ENCODE assay signal across 13 mouse cellular contexts in the genomic region with DNA sequence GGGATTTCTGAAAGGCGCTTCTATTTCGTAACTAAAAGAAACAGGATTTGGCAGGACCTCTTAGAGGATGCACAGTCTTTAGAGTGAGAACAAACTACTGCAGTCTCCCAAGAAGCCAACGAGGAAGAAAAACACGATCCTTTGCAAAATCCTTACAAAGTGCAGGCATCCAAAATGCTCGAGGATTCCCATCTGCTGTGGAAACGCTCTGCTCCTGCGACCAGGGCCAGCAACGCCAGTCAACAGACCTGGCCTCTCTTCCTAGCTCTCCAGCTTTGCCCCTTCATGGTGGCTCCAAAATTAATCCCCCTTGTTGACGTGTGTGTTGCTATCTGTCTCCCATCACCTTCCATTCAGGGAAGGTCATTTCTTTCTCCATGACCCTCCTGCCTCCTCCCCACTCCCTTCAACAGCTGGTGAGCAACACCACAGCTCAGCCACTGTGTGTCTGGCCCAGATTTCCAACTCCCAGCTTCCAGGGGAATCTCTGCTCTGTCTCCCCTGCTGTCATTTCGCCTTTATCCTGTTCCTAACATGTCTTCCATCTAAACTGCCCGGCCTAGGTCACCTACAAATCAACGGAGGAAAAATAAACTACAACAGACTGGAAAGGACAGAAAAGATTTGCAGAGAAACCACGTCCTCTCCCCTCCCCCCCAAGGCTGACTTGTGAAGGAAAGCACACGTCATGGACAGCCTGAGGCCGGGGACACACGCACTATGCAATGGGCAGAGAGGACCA. TPM values are rescaled to one million over a fixed set of nuclear protein-coding genes. Genes with fewer than 3 reads are reported as not detected.
DNase-seq lines count a peak whose midpoint lies in the region; ATAC-seq and TF ChIP-seq lines count a peak whose summit lies in the region.
"Had no signal": no experiment of that assay in that cellular context is flagged by ENCODE, and none has a peak within 500 bp of the region (broad histone marks: within the 10 kb centered on the region; RNA-seq: fewer than 3 reads in every experiment).

No protein-coding gene starts in this region.

- H3K4me3 ChIP-seq in lung, embryonic 14.5 days (ENCODE audit: low read depth, low read length) = no peak overlapping the region
- no peak overlapping the region for H3K4me3 ChIP-seq in thymus, adult 2 months (ENCODE audit: control insufficient read depth, insufficient read depth, low read length)
- H3K4me3 ChIP-seq: hindbrain, embryonic 15.5 days had no signal

- peaks cover 62% of the 10 kb centered on the region for H3K4me1 ChIP-seq in lung, embryonic 14.5 days (ENCODE audit: insufficient read depth)
- H3K4me1 ChIP-seq in thymus, adult 2 months (replicated peaks; ENCODE audit: control insufficient read depth, insufficient read depth, low read length) = no peaks in the 10 kb centered on the region

- no peaks in the 10 kb centered on the region for H3K9me3 ChIP-seq in lung, embryonic 14.5 days (ENCODE audit: low read depth, low read length)
- H3K9me3 ChIP-seq: hindbrain, embryonic 15.5 days had no signal

- TF ChIP-seq POLR2A in thymus, adult 2 months (IDR thresholded peaks at IDR 0.05; ENCODE audit: control insufficient read depth, extremely low read depth, insufficient read depth, low read length, poor library complexity) = no peak

- peak; percentile 46 for DNase-seq in adrenal gland, adult 2 months
- no peak for DNase-seq in adrenal gland, adult 8-10 months
- DNase-seq in urinary bladder, postnatal 14 days (ENCODE audit: low spot score) = peak; percentile 37
- DNase-seq in urinary bladder, postnatal 25 days (ENCODE audit: low spot score) = no peak
- peak; percentile 84 for DNase-seq in lung, embryonic 14.5 days
- DNase-seq in thymus, adult 2 months = no peak
- no peak for DNase-seq in layer of hippocampus, adult 8-10 months (ENCODE audit: low spot score in 2 of 2)
- DNase-seq: spleen, adult 18-20 months had no signal

- peak overlapping the region; percentile 40 for H3K4me2 ChIP-seq in lung, embryonic 14.5 days
- H3K4me2 ChIP-seq: hindbrain, embryonic 15.5 days had no signal

- no peak for TF ChIP-seq CTCF in lung, embryonic 14.5 days (IDR thresholded peaks at IDR 0.05; ENCODE audit: low read depth)
- no peak for TF ChIP-seq CTCF in thymus, adult 2 months (IDR thresholded peaks at IDR 0.05; ENCODE audit: borderline replicate concordance, control insufficient read depth, extremely low read depth, insufficient read depth, low read length, poor library complexity)

- H3K9ac ChIP-seq in lung, embryonic 14.5 days = no peak overlapping the region; the same call in 1 of the 2 replicates
- H3K9ac ChIP-seq: hindbrain, embryonic 15.5 days had no signal

- peak; percentile 90 for ATAC-seq in lung, embryonic 14.5 days (ENCODE audit: insufficient read depth)
- ATAC-seq in granulocyte monocyte progenitor cell, adult 5-6 weeks (replicated peaks; ENCODE audit: poor library complexity, severe bottlenecking) = no peak
- ATAC-seq: forebrain, embryonic 16.5 days had no signal

- H3K27me3 ChIP-seq in lung, embryonic 14.5 days (ENCODE audit: insufficient read depth, low read length) = no peaks in the 10 kb centered on the region
- no peaks in the 10 kb centered on the region for H3K27me3 ChIP-seq in thymus, adult 2 months (ENCODE audit: control insufficient read depth, insufficient read depth, low read length)
- H3K27me3 ChIP-seq: hindbrain, embryonic 15.5 days had no signal

- peak overlapping the region; percentile 81 for H3K27ac ChIP-seq in lung, embryonic 14.5 days (ENCODE audit: low read depth)
- no peak overlapping the region for H3K27ac ChIP-seq in thymus, adult 2 months (ENCODE audit: control insufficient read depth, insufficient read depth, low read length)
- H3K27ac ChIP-seq: hindbrain, embryonic 15.5 days had no signal

- no peaks in the 10 kb centered on the region for H3K36me3 ChIP-seq in lung, embryonic 14.5 days (ENCODE audit: insufficient read depth)
- H3K36me3 ChIP-seq in thymus, adult 2 months (ENCODE audit: control insufficient read depth, insufficient read depth, low read length) = no peaks in the 10 kb centered on the region
- H3K36me3 ChIP-seq: hindbrain, embryonic 15.5 days had no signal

- WGBS in lung, embryonic 14.5 days = 25% methylated on average over 16 of the region's 16 CpGs
- 86% methylated on average over 16 of the region's 16 CpGs for WGBS in thymus, adult 2 months

RNA-seq across cellular contexts. Expression of gene Ror2, which starts 23.2 kb away (rescaled TPM):
- total RNA-seq in adrenal gland, adult 2 months (2021) = 1 to 10 TPM; 4.7 to 7.0 TPM
- 10.0 and 11.8 TPM in 2 replicates for polyA plus RNA-seq in adrenal gland, adult 2 months (2012; rRNA removed)
- total RNA-seq in adrenal gland, adult 8-10 months (2022) = 1 to 10 TPM; 6.0 to 9.0 (median 6.8) TPM
- polyA plus RNA-seq in lung, embryonic 14.5 days (2014; fragmentation: Nextera tagmentation; extraction: Ambion mirVana) = 16.2 and 18.2 TPM in 2 replicates
- polyA plus RNA-seq in thymus, adult 2 months (2012; rRNA removed) = 0.65 and 0.71 TPM in 2 replicates
- total RNA-seq in granulocyte monocyte progenitor cell, adult 5-6 weeks (2014; fragmentation: Nextera tagmentation) = not detected in 2 replicates
- not detected in 2 replicates for total RNA-seq in granulocyte monocyte progenitor cell, adult 5-6 weeks (2017)
- total RNA-seq in layer of hippocampus, adult 8-10 months (2022) = 1 to 10 TPM in 3 of 4 experiments, under 1 TPM in 1; 0.83 to 1.6 (median 1.2) TPM
- total RNA-seq: common myeloid progenitor, adult 5-6 weeks; megakaryocyte progenitor cell, adult 5-6 weeks had no signal

Comparison
In these comparisons a context has a peak if more than half of its experiments do, and no peak if none do; other contexts are left out.
1. DNase-seq: peak in adrenal gland, adult 2 months (single experiment), urinary bladder, postnatal 14 days (single experiment) and lung, embryonic 14.5 days (single experiment); none in adrenal gland, adult 8-10 months (single experiment), urinary bladder, postnatal 25 days (single experiment), thymus, adult 2 months (single experiment) and layer of hippocampus, adult 8-10 months (0 of 2).